Mouse (Mus musculus) thymus, postnatal 25 days (tissue): ENCODE results near the gene Pitpnm3.

ENCODE experiments used
- DNase-seq: peaks from one replicate; pipeline ENCODE4 v3.0.0; 2022

Pitpnm3 gene

GRCm38 (mm10) chr11:72086251-72087046, 49.1 kb downstream of the Pitpnm3 start:
- no peak for DNase-seq

DNA sequence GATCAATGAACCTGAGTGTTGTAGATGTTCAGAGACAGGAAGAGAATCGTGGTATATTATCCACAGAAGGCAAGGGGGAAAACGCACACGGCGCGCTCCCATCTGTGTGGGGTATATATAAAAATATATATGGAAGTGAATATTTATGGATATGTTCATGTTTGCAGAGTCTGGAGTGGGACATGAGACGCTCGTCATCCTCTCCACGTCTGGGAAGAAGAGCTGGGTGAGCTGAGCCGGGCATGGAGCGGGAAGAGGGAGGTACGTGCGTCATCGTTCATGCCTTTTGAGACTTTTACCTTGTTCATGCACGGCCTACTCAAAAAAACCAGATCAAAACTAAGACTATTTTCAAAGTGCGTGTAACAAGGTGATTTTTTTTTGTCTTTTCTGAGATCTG, 51.2 kb downstream of the Pitpnm3 start:
- no peak for DNase-seq

DNA sequence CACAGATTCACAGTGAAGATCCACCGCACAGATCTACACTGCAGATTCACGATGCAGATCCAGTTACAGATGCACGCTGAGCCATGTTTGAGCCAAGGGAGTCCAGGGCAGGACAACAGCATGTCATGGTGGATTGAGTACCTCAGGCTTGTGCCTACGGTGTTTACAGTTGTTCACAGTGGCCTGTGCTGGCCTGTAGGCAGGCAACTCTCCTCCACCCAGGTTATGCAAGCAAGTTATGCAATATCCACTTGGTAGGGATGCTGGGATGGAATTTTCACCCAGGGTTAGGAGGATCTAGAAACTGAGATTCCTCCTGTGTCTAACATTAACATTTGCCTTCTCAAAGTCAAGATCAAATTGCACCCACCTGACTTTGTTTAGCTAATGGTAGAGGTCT, 53.0 kb downstream of the Pitpnm3 start:
- no peak for DNase-seq

GRCm38 (mm10) chr11:72080461-72080860, 55.1 kb downstream of the Pitpnm3 start:
- no peak for DNase-seq

DNA sequence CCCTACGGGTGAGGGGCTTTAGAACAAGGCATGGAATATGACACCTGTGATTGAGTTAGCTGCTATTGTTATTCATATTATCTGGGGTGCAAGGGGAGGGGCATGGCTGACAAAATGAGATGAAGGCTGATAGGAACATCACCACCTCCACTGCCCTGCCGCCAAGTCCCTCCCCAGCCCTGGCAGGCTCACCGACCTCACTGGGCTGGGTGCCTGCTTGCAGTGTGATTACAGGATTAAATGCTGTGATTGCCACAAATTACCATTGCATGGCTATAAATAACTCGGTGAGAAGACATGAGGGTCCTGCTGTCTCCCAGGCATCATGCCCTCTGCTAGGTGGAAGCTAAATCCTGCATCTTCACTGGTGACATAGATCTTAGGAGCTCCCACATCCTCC, 56.9 kb downstream of the Pitpnm3 start:
- no peak for DNase-seq

GRCm38 (mm10) chr11:72078056-72078455, 57.5 kb downstream of the Pitpnm3 start:
- DNase-seq: no peak

DNA sequence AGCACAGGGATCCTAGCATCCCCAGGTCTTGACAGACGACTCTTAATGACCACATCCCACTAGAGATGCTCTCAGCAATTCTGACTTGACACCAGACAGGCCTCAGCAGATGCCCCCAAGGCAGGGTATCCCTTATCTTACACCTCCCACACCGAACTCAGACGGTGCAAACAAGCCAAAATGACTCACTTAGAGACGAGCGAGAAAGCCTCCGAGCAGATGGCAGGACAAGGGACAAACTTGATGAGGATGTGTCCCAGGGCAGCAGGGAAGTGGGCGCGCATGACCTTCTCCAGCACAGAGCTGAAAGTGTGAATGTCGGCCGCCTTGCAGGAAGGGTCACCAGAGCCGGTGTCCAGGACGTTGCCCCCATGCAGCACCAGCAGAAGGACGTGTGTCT, 61.3 kb downstream of the Pitpnm3 start:
- no peak for DNase-seq

GRCm38 (mm10) chr11:72072331-72072905, 63.2 kb downstream of the Pitpnm3 start:
- no peak for DNase-seq

DNA sequence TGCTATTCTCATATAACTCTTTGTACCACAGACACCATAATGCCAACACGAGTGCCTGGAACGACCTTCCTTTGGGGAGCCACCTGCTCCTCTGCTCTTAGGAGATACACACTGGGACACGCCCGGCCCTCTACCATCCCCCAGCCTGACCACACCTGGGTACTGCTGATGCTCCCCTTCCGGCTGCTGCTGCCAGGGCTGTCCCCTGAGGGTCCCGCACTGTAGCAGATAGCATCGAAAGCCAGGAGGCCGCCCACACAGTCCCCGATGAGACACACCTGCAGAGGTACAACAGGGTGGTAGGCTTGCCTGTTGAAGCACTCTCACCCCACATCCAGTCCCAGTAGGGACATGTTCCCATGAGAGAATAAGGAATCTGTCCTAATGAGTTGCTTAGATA, 64.8 kb downstream of the Pitpnm3 start:
- no peak for DNase-seq

DNA sequence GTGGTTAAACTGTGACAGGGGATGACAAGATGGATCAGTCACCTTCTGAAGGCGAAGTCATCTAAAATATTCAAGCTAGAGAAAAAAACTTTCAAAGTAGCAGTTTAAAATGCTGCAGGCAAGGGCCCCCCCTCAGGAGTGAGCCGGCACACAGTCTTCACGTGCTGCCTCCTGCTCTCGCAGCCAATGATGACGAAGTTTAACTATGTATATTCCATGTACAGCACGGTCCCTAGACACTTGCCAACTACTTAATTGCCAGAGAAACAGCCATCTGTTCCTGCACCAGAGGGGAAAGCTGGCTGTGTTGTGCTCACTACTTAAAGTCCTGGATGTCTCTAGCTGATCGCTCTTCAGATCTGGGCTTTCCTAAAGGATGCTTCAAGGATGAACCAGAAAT, 67.6 kb downstream of the Pitpnm3 start:
- no peak for DNase-seq

DNA sequence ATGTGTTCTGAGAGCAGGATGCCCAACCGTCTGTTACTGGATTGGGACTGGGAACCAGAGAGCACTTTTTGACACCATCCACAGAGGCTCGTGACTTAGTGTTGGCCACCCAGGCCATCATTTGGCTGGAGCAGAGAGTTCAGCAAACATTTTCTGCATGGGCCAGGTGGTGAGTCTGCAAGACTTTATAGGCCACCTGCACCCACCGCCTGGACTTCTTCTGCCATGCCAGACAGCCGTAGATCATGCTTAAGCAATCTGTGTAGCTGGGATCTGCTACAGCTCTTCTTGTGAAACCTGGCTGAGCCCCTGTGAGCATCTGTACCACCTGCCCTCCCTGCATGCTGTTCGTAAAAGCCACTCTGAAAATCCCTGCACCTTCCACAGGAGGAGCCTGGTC, 68.3 kb downstream of the Pitpnm3 start:
- DNase-seq: no peak

GRCm38 (mm10) chr11:72066330-72066729, 69.2 kb downstream of the Pitpnm3 start:
- DNase-seq: peak; percentile 16

- no peak for DNase-seq
Observed at GRCm38 (mm10) chr11:72065103-72065502, 70.5 kb downstream of the Pitpnm3 start.

GRCm38 (mm10) chr11:72064414-72064813, 71.2 kb downstream of the Pitpnm3 start:
- DNase-seq: no peak

GRCm38 (mm10) chr11:72061093-72061620, 74.4 kb downstream of the Pitpnm3 start:
- no peak for DNase-seq

DNA sequence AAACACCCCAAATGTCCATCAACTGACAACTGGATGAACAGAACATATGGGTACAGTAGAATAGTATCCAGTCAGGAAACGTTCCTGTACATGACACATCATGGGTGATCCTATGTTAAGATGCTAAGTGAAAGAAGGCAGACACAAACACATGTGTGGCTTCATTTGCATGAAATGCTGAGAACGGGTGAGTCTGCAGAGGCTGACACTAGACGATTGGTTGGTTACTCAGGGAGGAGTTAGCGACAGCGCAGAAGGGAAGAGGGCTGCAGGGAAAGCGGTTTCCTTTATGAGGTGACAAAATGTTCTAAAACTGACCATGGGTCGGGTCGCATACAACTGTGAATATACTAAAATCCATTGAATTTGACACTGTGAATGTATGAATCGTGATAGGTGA, 75.2 kb downstream of the Pitpnm3 start:
- no peak for DNase-seq

GRCm38 (mm10) chr11:72057166-72057565, 78.4 kb downstream of the Pitpnm3 start:
- no peak for DNase-seq

GRCm38 (mm10) chr11:72055176-72055575, 80.4 kb downstream of the Pitpnm3 start:
- no peak for DNase-seq

GRCm38 (mm10) chr11:72052636-72053035, 82.9 kb downstream of the Pitpnm3 start:
- peak; percentile 71 for DNase-seq

- DNase-seq: no peak
Observed at GRCm38 (mm10) chr11:72052221-72052620, 83.4 kb downstream of the Pitpnm3 start.

DNA sequence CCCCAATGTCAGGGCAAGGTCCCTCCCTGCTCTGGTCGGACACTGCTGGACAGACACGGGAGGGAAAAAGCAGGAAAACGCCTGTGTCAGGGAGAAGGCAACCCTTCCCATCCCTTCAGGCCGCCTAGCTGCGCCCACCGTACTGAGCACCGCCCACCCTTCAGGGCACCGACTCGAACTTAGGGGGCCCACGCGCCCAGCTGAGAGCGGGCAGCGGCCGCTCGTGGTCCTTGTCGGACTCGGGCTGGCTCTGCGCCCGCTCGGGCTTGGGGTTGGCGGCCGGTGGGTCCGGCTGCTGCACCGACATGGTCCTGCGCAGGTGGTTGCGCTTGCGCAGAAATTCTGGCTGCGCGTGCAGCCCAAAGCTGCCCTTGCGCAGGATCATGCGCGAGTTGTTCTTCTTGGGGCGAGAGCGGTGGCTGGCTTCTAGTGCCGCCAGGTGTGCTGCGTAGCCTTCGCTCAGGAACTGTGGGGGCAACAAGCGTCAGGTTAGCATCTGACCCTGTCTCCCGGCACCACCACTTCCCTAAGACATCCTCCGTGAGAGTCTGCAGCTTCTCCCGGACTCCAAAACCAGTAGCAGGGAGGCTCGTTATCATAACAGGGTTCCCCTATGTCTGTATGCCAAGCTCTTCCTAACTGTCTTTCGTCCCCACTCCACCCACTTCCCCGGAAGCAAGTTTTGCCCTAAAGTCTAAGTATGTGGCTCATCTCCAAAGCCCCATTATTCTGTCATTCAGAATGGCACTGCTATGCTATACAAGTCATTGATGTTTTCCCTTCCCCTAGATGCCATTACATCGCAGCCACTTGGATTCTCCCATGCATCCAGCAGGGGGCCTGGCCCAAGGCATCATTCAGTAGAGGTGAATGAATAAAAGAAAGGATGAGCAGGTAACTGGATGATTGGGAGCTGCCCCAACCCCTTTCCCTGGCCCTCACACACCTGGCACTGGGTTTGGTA, 84.4 kb downstream of the Pitpnm3 start:
- no peak for DNase-seq

DNA sequence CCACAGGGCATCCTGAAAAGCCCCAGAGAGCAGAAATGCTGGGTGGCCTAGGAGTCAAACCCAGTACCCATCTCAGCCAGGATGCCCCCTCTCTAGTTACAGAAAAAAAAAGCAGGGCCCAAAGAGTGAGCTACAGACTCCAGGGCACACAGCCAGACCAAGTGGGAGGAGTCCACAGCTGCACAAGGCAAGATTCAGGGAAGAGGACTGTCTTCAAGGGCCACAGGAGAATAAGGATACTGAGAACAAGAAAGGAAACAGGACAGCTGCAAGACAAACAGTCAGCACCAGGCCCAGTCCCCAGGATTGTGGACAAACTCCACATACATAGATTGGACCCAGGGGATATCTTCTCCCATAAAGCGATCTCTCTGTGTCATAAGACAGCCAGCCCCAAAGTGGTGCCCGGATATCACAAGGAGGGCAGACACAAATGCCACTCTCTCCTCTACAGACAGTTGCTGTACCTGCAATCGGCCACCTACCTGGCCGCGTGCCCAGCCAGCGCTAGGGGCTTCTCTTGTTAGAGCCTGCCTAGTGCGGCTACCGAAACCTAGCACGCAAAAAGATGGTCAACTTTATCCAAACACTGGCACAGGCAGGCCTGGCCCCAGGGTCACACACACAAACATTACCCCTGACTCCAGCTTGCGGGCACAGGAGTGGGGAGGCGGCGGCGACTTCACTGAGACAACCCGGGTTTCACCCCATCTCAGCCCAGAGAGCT, 85.2 kb downstream of the Pitpnm3 start:
- DNase-seq: no peak
